Mouse (Mus musculus) embryonic facial prominence, embryonic 11.5 days (tissue): ENCODE measurements around the gene Pfkm. TPM values are rescaled to one million over a fixed set of nuclear protein-coding genes. Genes with fewer than 3 reads are reported as not detected.

Source experiments
- ATAC-seq: fragments of 200-750 bp; cut with Nextera tagmentation; replicated peaks from 2 replicates; pipeline ENCODE4 v1.8.0; 2017; ENCODE audit warnings: low read depth; ENCODE audit not compliant: insufficient number of reproducible peaks, low FRiP score, low TSS enrichment
- DNase-seq: peaks from one replicate; pipeline ENCODE4 v3.0.0-alpha.2; 2015; ENCODE audit warnings: low spot score
- H3K27ac ChIP-seq: fragments of 300-500 bp; sonication (generic); replicated peaks from 2 replicates; pipeline ENCODE4 v1.5.1; 2014; ENCODE audit warnings: mild to moderate bottlenecking, low read depth, low read length, control low read depth
- H3K27me3 ChIP-seq: fragments of 300-500 bp; sonication (generic); 2 replicates; pipeline ENCODE4 v1.6.1; 2014; ENCODE audit warnings: mild to moderate bottlenecking, low read length, moderate library complexity, mixed read lengths; ENCODE audit not compliant: control insufficient read depth, insufficient read depth
- H3K36me3 ChIP-seq: fragments of 300-500 bp; sonication (generic); replicated peaks from 2 replicates; pipeline ENCODE4 v1.6.1; 2014; ENCODE audit warnings: low read depth, mild to moderate bottlenecking, low read length, moderate library complexity, mixed read lengths; ENCODE audit not compliant: control insufficient read depth, insufficient read depth
- H3K4me1 ChIP-seq: fragments of 300-500 bp; sonication (generic); 2 replicates; pipeline ENCODE4 v1.6.1; 2014; ENCODE audit warnings: low read length, mixed read lengths; ENCODE audit not compliant: control insufficient read depth, insufficient read depth
- H3K4me2 ChIP-seq: fragments of 300-500 bp; sonication (generic); 2 replicates; pipeline ENCODE4 v1.6.1; 2014; ENCODE audit warnings: low read depth, mild to moderate bottlenecking, control low read depth, low read length, moderate library complexity
- H3K4me3 ChIP-seq: fragments of 300-500 bp; sonication (generic); 2 replicates; pipeline ENCODE4 v1.5.1; 2014; ENCODE audit warnings: low read depth, low read length, control low read depth
- H3K9ac ChIP-seq: fragments of 300-500 bp; sonication (generic); replicated peaks from 2 replicates; pipeline ENCODE4 v1.6.1; 2014; ENCODE audit warnings: mild to moderate bottlenecking, control low read depth, low read length
- H3K9me3 ChIP-seq: fragments of 300-500 bp; sonication (generic); replicated peaks from 2 replicates; pipeline ENCODE4 v1.6.1; 2016; ENCODE audit warnings: mild to moderate bottlenecking, low read length, inconsistent platforms, mixed read lengths; ENCODE audit not compliant: control insufficient read depth
- WGBS: fragments of 180-500 bp; shearing (Covaris S2); extraction: QIAGEN DNeasy Blood & Tissue Kit; methylation state at CpG from one replicate; pipeline ENCODE4 v1.1.7; 2014; 5-methylcytosine and 5-hydroxymethylcytosine counted together
- polyA plus RNA-seq: library from polyadenylated mRNA; unstranded; fragments of >200 nt; fragmentation: Nextera tagmentation; extraction: Ambion mirVana; gene quantifications from 2 replicates; pipeline ENCODE4 v1.2.1, GENCODE M21; 2014

The Pfkm gene
- polyA plus RNA-seq, 1 experiment from 2014 or later, result 37.4 TPM

DNA sequence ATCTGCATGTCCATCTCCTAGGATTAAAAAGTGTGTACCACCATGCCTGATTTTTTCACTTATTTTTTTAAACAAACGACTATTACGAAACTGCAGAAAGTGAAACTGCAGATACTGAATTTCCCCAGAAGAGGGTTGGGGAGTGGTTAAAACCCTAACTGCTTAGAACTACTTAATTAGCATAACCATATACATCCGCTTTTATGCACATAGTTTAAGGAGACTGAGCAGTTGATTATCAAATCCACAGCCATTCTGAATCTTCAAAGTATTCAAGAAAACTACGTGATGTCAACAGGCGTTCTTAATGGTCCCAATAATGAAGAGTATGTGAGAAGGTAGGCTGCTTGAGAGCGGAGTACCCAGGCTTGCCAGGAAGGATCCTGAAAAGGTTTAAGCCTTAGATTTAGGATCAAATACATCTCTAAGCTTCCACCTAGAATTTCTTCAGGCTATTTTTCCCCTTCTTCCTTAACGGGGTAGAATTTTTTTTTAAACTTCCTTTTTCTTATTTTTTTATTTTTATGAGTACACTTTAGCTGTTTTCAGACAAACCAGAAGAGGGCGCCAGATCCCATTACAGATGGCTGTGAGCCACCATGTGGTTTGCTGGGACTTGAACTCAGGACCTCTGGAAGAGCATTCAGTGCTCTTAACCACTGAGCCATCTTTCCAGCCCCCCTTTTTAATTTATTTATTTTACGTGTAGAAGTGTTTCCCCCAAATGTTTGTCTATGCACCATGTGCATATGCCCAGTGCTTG lies 2.8 kb upstream of the Pfkm start:
- no peak overlapping the region for H3K4me2 ChIP-seq
- DNase-seq, result peak; percentile 49
- H3K9me3 ChIP-seq, result no peaks in the 10 kb centered on the region
- 79% methylated on average over 9 of the region's 9 CpGs for WGBS
- H3K36me3 ChIP-seq, result no peaks in the 10 kb centered on the region
- H3K4me3 ChIP-seq, result no peak overlapping the region
- no peaks in the 10 kb centered on the region for H3K27me3 ChIP-seq
- H3K27ac ChIP-seq, result no peak overlapping the region
- no peak overlapping the region for H3K9ac ChIP-seq
- H3K4me1 ChIP-seq, result no peaks in the 10 kb centered on the region
- ATAC-seq, result no peak

DNA sequence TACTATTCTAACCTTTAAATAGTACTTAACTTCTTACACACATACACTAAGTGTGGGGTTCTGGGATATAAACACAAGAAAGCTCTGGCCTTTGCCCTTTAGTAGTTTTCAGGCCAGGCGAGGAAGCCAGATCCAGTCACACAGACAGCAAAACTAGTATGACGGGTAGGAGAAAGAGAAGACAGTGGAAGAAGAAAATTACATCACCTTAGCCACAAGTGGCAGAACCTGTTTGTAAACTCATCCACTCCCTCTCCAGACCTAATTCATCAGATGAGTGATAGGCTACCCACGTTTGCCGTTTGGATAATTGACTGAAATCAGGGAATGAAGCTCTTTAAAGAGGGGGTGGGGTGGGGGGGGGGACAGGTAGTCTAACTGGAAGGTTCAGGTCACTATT lies 548 bp upstream of the Pfkm start:
- no peak overlapping the region; the same call in 1 of the 2 replicates for H3K9ac ChIP-seq
- peak; percentile 3 for DNase-seq

DNA sequence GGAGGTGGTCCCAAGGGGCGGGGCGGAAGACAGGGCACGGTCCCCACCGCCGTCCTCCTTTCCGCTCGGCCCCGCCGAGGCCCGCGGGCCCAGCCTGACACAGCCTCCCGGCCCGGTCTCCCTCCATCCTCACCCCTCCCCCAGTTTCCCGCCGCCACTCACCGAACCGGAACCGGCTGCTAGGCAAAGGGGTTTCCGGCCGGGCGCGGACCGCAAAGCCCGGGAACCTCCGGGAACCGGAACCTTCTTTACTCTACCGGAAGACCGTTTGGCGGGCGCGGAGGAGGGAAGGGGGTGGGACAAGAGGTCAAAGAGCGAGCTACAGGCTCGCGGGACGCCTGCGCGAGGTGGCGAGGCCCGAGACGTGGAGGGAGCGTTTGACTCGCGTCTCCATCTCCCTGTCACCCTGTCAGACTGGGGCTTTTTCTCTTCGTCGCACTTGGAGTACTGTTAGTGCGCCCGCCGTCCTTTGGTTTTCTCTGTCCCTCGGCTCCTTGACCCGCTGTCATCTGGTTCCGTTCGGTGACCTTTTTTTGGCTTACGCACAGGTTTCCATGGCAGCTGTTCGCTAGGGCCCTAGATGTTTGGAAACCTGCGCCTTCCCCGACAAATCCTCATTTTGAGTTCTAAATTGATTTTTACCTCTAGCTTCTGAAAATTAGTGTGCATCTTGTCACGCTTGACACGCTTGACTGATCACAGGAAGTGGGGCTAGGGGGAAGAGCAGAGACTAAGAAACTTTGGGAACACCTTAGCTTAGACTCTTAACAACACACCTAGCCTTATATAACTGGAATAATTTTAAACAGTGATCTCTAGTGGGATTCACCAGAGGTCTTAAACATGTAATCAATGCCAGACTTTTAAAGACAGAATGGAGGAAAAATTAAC lies 977 bp downstream of the Pfkm start, which contains the start of gene Senp1:
Gene Senp1 (minus strand): TSS at position 624 of the 891 bp plus-strand sequence.
- H3K4me1 ChIP-seq, result no peaks in the 10 kb centered on the region
- H3K9me3 ChIP-seq, result no peaks in the 10 kb centered on the region
- no peaks in the 10 kb centered on the region for H3K27me3 ChIP-seq
- peak within 1 kb of the TSS; percentile 93 for H3K27ac ChIP-seq
- H3K4me2 ChIP-seq, result peak within 1 kb of the TSS; percentile 56
- H3K9ac ChIP-seq, result peak within 1 kb of the TSS; percentile 97
- ATAC-seq, result peak; percentile 90
- peak; percentile 91 for DNase-seq
- under 1% methylated on average over 52 of the region's 58 CpGs for WGBS
- no peaks in the 10 kb centered on the region for H3K36me3 ChIP-seq
- peak within 1 kb of the TSS; percentile 85 for H3K4me3 ChIP-seq

More for the DNA sequence above, 548 bp upstream of the Pfkm start:
- H3K4me2 ChIP-seq, result peak overlapping the region; percentile 56
- H3K4me3 ChIP-seq, result peak overlapping the region; percentile 85
- no peaks in the 10 kb centered on the region for H3K27me3 ChIP-seq
- no peaks in the 10 kb centered on the region for H3K9me3 ChIP-seq
- no peak for ATAC-seq
- no peaks in the 10 kb centered on the region for H3K36me3 ChIP-seq
- H3K27ac ChIP-seq, result no peak overlapping the region
- no peaks in the 10 kb centered on the region for H3K4me1 ChIP-seq
- 21% methylated on average over 4 of the region's 4 CpGs for WGBS

DNA sequence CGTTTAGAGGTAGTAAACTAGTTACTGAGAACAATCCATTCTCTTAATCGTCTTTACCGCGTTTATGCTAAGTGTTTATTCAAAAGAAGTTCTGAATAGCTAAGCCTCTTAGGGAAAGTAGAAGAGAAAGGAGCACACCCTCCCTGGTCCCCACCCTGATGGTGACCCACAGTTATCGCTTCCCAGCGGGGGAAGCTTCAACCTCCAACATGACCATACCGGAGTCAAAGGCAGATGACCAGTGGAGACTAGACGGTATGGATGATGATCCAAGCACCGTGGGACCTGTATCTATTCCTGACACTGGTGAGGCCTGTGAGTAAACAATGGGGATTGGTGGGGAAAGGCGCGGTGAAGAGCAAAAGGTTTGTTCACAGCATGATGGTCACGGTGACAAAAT lies 2.5 kb downstream of the Pfkm start:
- Histone ChIP-seq H3K27ac (no peak overlapping the region), H3K27me3 (no peaks in the 10 kb centered on the region), H3K4me2 (no peak overlapping the region), H3K9me3 (no peaks in the 10 kb centered on the region), H3K9ac (no peak overlapping the region), H3K36me3 (no peaks in the 10 kb centered on the region), H3K4me1 (no peaks in the 10 kb centered on the region), H3K4me3 (no peak overlapping the region)
- WGBS, result 92% methylated on average over 12 of the region's 12 CpGs
- DNase-seq, result no peak
- no peak for ATAC-seq

DNA sequence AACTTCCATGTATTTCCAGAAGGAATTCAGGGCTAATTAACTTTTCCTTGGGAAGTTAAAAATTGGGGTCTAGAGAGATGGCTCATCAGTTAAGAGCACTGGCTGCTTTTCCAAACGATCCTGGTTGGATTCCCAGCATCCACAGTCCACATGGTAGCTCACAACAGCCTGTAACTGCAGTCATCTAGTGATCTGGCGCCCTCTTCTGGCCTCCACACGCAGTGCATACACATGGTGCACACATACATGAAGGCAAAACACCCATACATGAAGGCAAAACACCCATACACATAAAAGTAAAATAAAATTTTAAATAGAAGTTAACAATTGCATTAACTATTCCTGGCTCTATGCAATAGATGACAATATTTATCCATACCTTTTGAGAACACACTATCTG lies 4.6 kb downstream of the Pfkm start:
- WGBS, result 58% methylated on average over 3 of the region's 3 CpGs
- no peak overlapping the region for H3K27ac ChIP-seq
- DNase-seq (no peak), ATAC-seq (no peak)
- H3K9me3 ChIP-seq, result no peaks in the 10 kb centered on the region
- no peaks in the 10 kb centered on the region for H3K36me3 ChIP-seq
- no peaks in the 10 kb centered on the region for H3K4me1 ChIP-seq
- H3K27me3 ChIP-seq, result no peaks in the 10 kb centered on the region
- H3K9ac ChIP-seq, result no peak overlapping the region
- H3K4me2 ChIP-seq, result no peak overlapping the region
- H3K4me3 ChIP-seq, result no peak overlapping the region

DNA sequence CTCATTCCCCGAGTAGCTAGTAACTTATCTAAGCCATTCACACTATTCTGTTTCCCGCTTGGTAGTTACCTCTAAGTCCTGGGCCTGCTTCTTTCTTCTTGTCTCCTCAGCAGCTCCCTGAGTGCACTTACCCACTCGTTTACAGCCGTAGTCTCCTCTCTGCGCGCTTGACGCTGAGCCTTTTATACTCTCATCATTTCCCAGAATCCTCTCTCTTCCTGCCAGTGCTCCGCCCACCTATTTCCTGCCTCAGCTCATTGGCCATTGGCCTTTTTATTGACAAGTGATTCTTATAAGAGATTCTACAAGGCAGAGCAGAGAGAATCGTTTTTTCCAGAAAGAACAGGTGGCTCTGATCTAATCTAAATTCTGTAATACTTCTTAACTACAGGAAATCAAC lies 6.1 kb downstream of the Pfkm start:
- DNase-seq (no peak), ATAC-seq (no peak)
- Histone ChIP-seq H3K4me1 (no peaks in the 10 kb centered on the region), H3K27ac (no peak overlapping the region), H3K4me2 (no peak overlapping the region), H3K36me3 (no peaks in the 10 kb centered on the region), H3K27me3 (no peaks in the 10 kb centered on the region), H3K9me3 (no peaks in the 10 kb centered on the region), H3K4me3 (no peak overlapping the region), H3K9ac (no peak overlapping the region)
- 91% methylated on average over 9 of the region's 9 CpGs for WGBS

DNA sequence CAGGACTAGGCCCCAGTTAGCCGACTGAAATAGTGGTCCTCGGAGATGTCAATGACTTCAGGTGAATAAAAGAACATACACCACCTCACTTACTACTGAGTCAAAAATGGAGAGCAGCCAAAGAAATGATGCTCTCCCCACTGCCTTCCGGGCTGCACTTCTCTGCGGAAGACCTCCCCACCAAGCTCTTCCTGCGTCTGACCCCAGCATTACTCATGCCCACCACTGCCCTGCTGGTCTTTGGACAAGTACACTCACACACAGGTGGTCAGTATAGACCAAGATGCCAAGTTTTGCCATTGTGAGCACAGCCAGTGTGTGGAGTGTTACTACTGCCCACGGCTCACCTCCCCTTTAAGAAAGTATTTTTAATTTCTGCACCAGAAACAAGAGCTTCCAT lies 10.0 kb downstream of the Pfkm start:
- H3K4me2 ChIP-seq, result no peak overlapping the region
- ATAC-seq (no peak), DNase-seq (no peak)
- no peaks in the 10 kb centered on the region for H3K9me3 ChIP-seq
- WGBS, result 94% methylated on average over 6 of the region's 6 CpGs
- no peaks in the 10 kb centered on the region for H3K36me3 ChIP-seq
- no peaks in the 10 kb centered on the region for H3K4me1 ChIP-seq
- no peaks in the 10 kb centered on the region for H3K27me3 ChIP-seq
- no peak overlapping the region for H3K4me3 ChIP-seq
- H3K27ac ChIP-seq, result no peak overlapping the region
- H3K9ac ChIP-seq, result no peak overlapping the region

DNA sequence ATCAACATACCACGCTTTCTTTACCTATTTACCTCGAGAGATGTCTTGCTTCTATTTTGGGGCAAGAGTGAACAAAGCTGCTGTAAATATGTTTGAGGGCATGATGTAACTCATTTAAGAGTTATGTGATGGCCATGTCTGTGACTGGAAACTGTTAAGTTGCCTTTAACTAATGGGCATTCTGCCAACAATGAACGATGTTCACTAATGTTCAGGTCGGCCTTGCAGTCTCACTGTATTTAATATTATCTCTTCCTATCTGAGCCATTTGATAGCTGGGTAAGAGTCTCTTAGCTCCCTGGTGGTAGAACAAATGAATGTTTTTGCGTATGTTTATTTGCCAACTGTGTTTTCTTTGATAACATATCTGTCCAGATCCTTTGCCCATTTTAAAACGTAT lies 14.1 kb downstream of the Pfkm start:
- no peak overlapping the region for H3K9ac ChIP-seq
- no peaks in the 10 kb centered on the region for H3K36me3 ChIP-seq
- H3K4me1 ChIP-seq, result no peaks in the 10 kb centered on the region; the same call in 1 of the 2 replicates
- no peak for ATAC-seq
- 84% methylated on average over 6 of the region's 6 CpGs for WGBS
- H3K9me3 ChIP-seq, result no peaks in the 10 kb centered on the region
- no peak overlapping the region for H3K4me2 ChIP-seq
- no peak overlapping the region for H3K4me3 ChIP-seq
- DNase-seq, result no peak
- no peaks in the 10 kb centered on the region for H3K27me3 ChIP-seq
- H3K27ac ChIP-seq, result no peak overlapping the region
